Mouse (Mus musculus) hindbrain, embryonic 15.5 days (tissue): ENCODE results near the gene Anp32e. TPM values are rescaled to one million over a fixed set of nuclear protein-coding genes. Genes with fewer than 3 reads are reported as not detected.

Experiments used
- ATAC-seq: fragments of 200-750 bp; cut with Nextera tagmentation; 2 replicates; pipeline ENCODE4 v1.8.0; 2017; ENCODE audit warnings: low read depth, moderate number of reproducible peaks, moderate TSS enrichment; ENCODE audit not compliant: low FRiP score
- H3K27ac ChIP-seq: fragments of 300-500 bp; sonication (generic); replicated peaks from 2 replicates; pipeline ENCODE4 v1.5.1; 2015; ENCODE audit warnings: mild to moderate bottlenecking, inconsistent platforms
- H3K27me3 ChIP-seq: fragments of 300-500 bp; sonication (generic); 2 replicates; pipeline ENCODE4 v1.6.1; 2015; ENCODE audit warnings: control low read depth, inconsistent platforms
- H3K36me3 ChIP-seq: fragments of 300-500 bp; sonication (generic); 2 replicates; pipeline ENCODE4 v1.6.1; 2015; ENCODE audit warnings: control low read depth, inconsistent platforms
- H3K4me1 ChIP-seq: fragments of 300-500 bp; sonication (generic); replicated peaks from 2 replicates; pipeline ENCODE4 v1.6.1; 2015; ENCODE audit warnings: control low read depth, inconsistent platforms
- H3K4me2 ChIP-seq: fragments of 300-500 bp; sonication (generic); 2 replicates; pipeline ENCODE4 v1.6.1; 2015; ENCODE audit warnings: moderate library complexity, mild to moderate bottlenecking, inconsistent platforms
- H3K4me3 ChIP-seq: fragments of 300-500 bp; sonication (generic); 2 replicates; pipeline ENCODE4 v1.5.1; 2015; ENCODE audit warnings: mild to moderate bottlenecking, inconsistent platforms
- H3K9ac ChIP-seq: fragments of 300-500 bp; sonication (generic); 2 replicates; pipeline ENCODE4 v1.6.1; 2015; ENCODE audit warnings: inconsistent platforms
- H3K9me3 ChIP-seq: fragments of 300-500 bp; sonication (generic); 2 replicates; pipeline ENCODE4 v1.6.1; 2016; ENCODE audit warnings: control low read depth, inconsistent platforms
- whole genome bisulfite sequencing: fragments of 180-500 bp; shearing (Covaris S2); methylation state at CpG from one replicate; pipeline ENCODE4 v1.1.7; 2015; 5-methylcytosine and 5-hydroxymethylcytosine counted together
- polyA plus RNA-seq: library from polyadenylated mRNA; unstranded; fragments of >200 nt; fragmentation: Nextera tagmentation; extraction: Ambion mirVana; gene quantifications from 2 replicates; pipeline ENCODE4 v1.2.1, GENCODE M21; 2015

Anp32e gene
- polyA plus RNA-seq, 1 experiment from 2014 or later = 117 TPM

- ATAC-seq = peak; percentile 66
- Histone ChIP-seq H3K4me1 (peaks cover 48% of the 10 kb centered on the region), H3K36me3 (peaks cover 14% of the 10 kb centered on the region), H3K4me2 (peak within 1 kb of the TSS; percentile 82), H3K4me3 (peak within 1 kb of the TSS; percentile 74), H3K9ac (peak within 1 kb of the TSS; percentile 76), H3K27ac (peak within 1 kb of the TSS; percentile 97), H3K9me3 (no peaks in the 10 kb centered on the region), H3K27me3 (no peaks in the 10 kb centered on the region)
- under 1% methylated on average over 57 of the region's 84 CpGs for WGBS
These were observed 66.9 kb downstream of the Anp32e start, which contains the start of gene Plekho1 for GRCm38 (mm10) chr3:95995802-95996428. Gene Plekho1 (minus strand): TSS chr3:95996001.

- Histone ChIP-seq H3K36me3 (peaks cover 7% of the 10 kb centered on the region), H3K27ac (peak overlapping the region; percentile 97), H3K9ac (peak overlapping the region; percentile 76), H3K27me3 (no peaks in the 10 kb centered on the region), H3K4me2 (peak overlapping the region; percentile 82), H3K9me3 (no peaks in the 10 kb centered on the region), H3K4me3 (peak overlapping the region; percentile 74), H3K4me1 (peaks cover 48% of the 10 kb centered on the region)
- no peak for ATAC-seq
- WGBS = 5% methylated on average over 6 of the region's 6 CpGs
These were observed 67.5 kb downstream of the Anp32e start for GRCm38 (mm10) chr3:95996451-95997073.

Other genes with a start within 250 kb of the Anp32e start
- 1.2 TPM in 2 replicates for gene Adamtsl4, start 241.3 kb upstream of the Anp32e start, polyA plus RNA-seq
- gene Ecm1, start 189.7 kb upstream of the Anp32e start, polyA plus RNA-seq = 12.6 and 16.4 TPM in 2 replicates
- gene Tars2, start 169.0 kb upstream of the Anp32e start, polyA plus RNA-seq = 47.9 and 48.2 TPM in 2 replicates
- gene Rprd2, start 110.4 kb upstream of the Anp32e start, polyA plus RNA-seq = 21.7 and 22.5 TPM in 2 replicates
- gene Prpf3, start 73.4 kb upstream of the Anp32e start, polyA plus RNA-seq = 32.5 and 34.6 TPM in 2 replicates
- 277 and 287 TPM in 2 replicates for gene Mrps21, start 57.7 kb upstream of the Anp32e start, polyA plus RNA-seq
- 4.9 and 5.2 TPM in 2 replicates for gene Ciart, start 47.0 kb upstream of the Anp32e start, polyA plus RNA-seq
- gene BC028528, start 37.2 kb upstream of the Anp32e start, polyA plus RNA-seq = 19.8 and 22.8 TPM in 2 replicates
- 34.9 and 36.4 TPM in 2 replicates for gene Aph1a, start 35.3 kb upstream of the Anp32e start, polyA plus RNA-seq
- 13.1 and 14.7 TPM in 2 replicates for gene Car14, start 24.6 kb upstream of the Anp32e start, polyA plus RNA-seq
- 47.8 and 49.5 TPM in 2 replicates for gene Plekho1, start 66.8 kb downstream of the Anp32e start, polyA plus RNA-seq
- 56.1 and 63.2 TPM in 2 replicates for gene Vps45, start 129.2 kb downstream of the Anp32e start, polyA plus RNA-seq
- gene Otud7b, start 175.3 kb downstream of the Anp32e start, polyA plus RNA-seq = 8.6 and 9.6 TPM in 2 replicates
- gene Mtmr11, start 232.8 kb downstream of the Anp32e start, polyA plus RNA-seq = 10.3 and 12.2 TPM in 2 replicates
- gene Sf3b4, start 243.1 kb downstream of the Anp32e start, polyA plus RNA-seq = 127 and 146 TPM in 2 replicates